Mouse (Mus musculus): ENCODE measurements around the gene Polr3b. TPM values are rescaled to one million over a fixed set of nuclear protein-coding genes. Genes with fewer than 3 reads are reported as not detected.

Polr3b gene
- 19.5 and 20.4 TPM in 2 replicates for polyA plus RNA-seq (2016; fragmentation: Nextera tagmentation; extraction: Ambion mirVana)

GRCm38 (mm10) chr10:84621826-84622790 lies at the start of gene Polr3b:
Gene Polr3b, plus strand, starts transcription at chr10:84622292.
- H3K4me1 ChIP-seq: peaks cover 15% of the 10 kb centered on the region
- no peaks in the 10 kb centered on the region for H3K27me3 ChIP-seq (replicated peaks; ENCODE audit: low read depth, poor library complexity, severe bottlenecking)
- H3K9me3 ChIP-seq: no peaks in the 10 kb centered on the region
- WGBS: 8% methylated on average over 53 of the region's 53 CpGs
- H3K4me3 ChIP-seq: peak within 1 kb of the TSS; percentile 82
- DNase-seq (ENCODE audit: low spot score): peak; percentile 93
- H3K36me3 ChIP-seq (replicated peaks): no peaks in the 10 kb centered on the region
- H3K27ac ChIP-seq (replicated peaks): peak within 1 kb of the TSS; percentile 89

GRCm38 (mm10) chr10:84573671-84574420 lies 48.2 kb upstream of the Polr3b start:
- Histone ChIP-seq H3K27me3 (replicated peaks; ENCODE audit: low read depth, poor library complexity, severe bottlenecking) (peaks cover 21% of the 10 kb centered on the region), H3K4me1 (peaks cover 17% of the 10 kb centered on the region), H3K36me3 (replicated peaks) (no peaks in the 10 kb centered on the region), H3K9me3 (no peaks in the 10 kb centered on the region), H3K27ac (replicated peaks) (no peak overlapping the region), H3K4me3 (no peak overlapping the region)
- 70% methylated on average over 5 of the region's 5 CpGs for WGBS
- no peak for DNase-seq (ENCODE audit: low spot score)

DNA sequence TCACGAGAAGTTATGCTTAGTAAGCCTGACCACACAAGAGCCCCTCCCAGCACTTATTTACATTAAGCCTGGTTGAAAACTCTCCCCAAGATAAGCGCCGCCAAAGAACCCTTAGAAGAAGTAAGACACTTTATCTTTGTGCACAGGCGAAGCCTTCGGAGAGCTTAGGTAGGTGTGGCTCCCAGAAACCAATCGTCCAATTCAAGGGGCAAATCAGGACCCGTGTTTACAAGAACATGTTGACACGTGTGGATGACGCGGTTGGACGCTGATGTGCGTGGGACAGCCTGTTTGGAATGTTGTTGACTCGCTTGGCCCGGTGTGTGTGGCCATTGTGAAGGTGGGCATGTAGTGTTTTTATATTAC lies 46.1 kb upstream of the Polr3b start:
- no peak for DNase-seq (ENCODE audit: low spot score)
- Histone ChIP-seq H3K27ac (replicated peaks) (peak overlapping the region; percentile 95), H3K4me1 (peaks cover 17% of the 10 kb centered on the region), H3K9me3 (no peaks in the 10 kb centered on the region), H3K27me3 (replicated peaks; ENCODE audit: low read depth, poor library complexity, severe bottlenecking) (peaks cover 26% of the 10 kb centered on the region), H3K36me3 (replicated peaks) (no peaks in the 10 kb centered on the region), H3K4me3 (peak overlapping the region; percentile 90)
- WGBS: under 1% methylated on average over 14 of the region's 14 CpGs

GRCm38 (mm10) chr10:84576395-84577070 lies 45.6 kb upstream of the Polr3b start, which contains the start of gene Tcp11l2:
Gene Tcp11l2, plus strand, starts transcription at chr10:84576626.
- DNase-seq (ENCODE audit: low spot score): peak; percentile 93
- Histone ChIP-seq H3K27me3 (replicated peaks; ENCODE audit: low read depth, poor library complexity, severe bottlenecking) (peaks cover 26% of the 10 kb centered on the region), H3K27ac (replicated peaks) (peak within 1 kb of the TSS; percentile 95), H3K36me3 (replicated peaks) (no peaks in the 10 kb centered on the region), H3K4me1 (peaks cover 17% of the 10 kb centered on the region), H3K9me3 (no peaks in the 10 kb centered on the region), H3K4me3 (peak within 1 kb of the TSS; percentile 90)
- WGBS: under 1% methylated on average over 46 of the region's 46 CpGs

GRCm38 (mm10) chr10:84577071-84577727 lies 44.9 kb upstream of the Polr3b start:
- H3K27me3 ChIP-seq (replicated peaks; ENCODE audit: low read depth, poor library complexity, severe bottlenecking): peaks cover 26% of the 10 kb centered on the region
- H3K36me3 ChIP-seq (replicated peaks): no peaks in the 10 kb centered on the region
- peaks cover 17% of the 10 kb centered on the region for H3K4me1 ChIP-seq
- peak overlapping the region; percentile 90 for H3K4me3 ChIP-seq
- WGBS: 5% methylated on average over 38 of the region's 38 CpGs
- peak overlapping the region; percentile 95 for H3K27ac ChIP-seq (replicated peaks)
- DNase-seq (ENCODE audit: low spot score): peak; percentile 68
- H3K9me3 ChIP-seq: no peaks in the 10 kb centered on the region

- H3K27ac ChIP-seq (replicated peaks): no peak overlapping the region
- H3K27me3 ChIP-seq (replicated peaks; ENCODE audit: low read depth, poor library complexity, severe bottlenecking): peaks cover 26% of the 10 kb centered on the region
- peaks cover 17% of the 10 kb centered on the region for H3K4me1 ChIP-seq
- WGBS: 83% methylated on average over 10 of the region's 10 CpGs
- no peak overlapping the region for H3K4me3 ChIP-seq
- no peak for DNase-seq (ENCODE audit: low spot score)
- no peaks in the 10 kb centered on the region for H3K9me3 ChIP-seq
- H3K36me3 ChIP-seq (replicated peaks): no peaks in the 10 kb centered on the region
Measured at GRCm38 (mm10) chr10:84578738-84579137, 43.4 kb upstream of the Polr3b start.

DNA sequence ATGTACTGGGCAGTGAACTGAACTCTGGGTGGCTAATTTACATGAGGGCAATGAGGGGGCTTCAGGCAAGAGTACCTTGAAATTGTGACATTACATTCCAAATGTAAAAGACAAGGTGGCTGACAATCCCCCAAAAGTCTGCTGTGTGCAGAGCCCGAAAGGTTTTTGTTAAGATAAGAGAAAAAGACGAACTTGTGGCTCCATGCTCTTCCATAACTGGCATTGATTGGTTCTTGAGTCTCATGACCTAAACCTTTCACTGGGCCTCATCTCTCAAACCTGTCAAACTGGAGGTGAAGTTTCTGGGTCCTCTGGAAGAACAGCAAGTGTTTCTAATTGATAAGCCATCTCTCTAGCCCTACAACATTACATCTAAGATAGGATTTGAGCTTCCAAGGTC lies 42.6 kb upstream of the Polr3b start:
- WGBS: 84% methylated on average over 2 of the region's 2 CpGs
- Histone ChIP-seq H3K27me3 (replicated peaks; ENCODE audit: low read depth, poor library complexity, severe bottlenecking) (peaks cover 23% of the 10 kb centered on the region), H3K27ac (replicated peaks) (no peak overlapping the region), H3K4me3 (no peak overlapping the region), H3K36me3 (replicated peaks) (no peaks in the 10 kb centered on the region), H3K9me3 (no peaks in the 10 kb centered on the region), H3K4me1 (peaks cover 17% of the 10 kb centered on the region)
- no peak for DNase-seq (ENCODE audit: low spot score)

DNA sequence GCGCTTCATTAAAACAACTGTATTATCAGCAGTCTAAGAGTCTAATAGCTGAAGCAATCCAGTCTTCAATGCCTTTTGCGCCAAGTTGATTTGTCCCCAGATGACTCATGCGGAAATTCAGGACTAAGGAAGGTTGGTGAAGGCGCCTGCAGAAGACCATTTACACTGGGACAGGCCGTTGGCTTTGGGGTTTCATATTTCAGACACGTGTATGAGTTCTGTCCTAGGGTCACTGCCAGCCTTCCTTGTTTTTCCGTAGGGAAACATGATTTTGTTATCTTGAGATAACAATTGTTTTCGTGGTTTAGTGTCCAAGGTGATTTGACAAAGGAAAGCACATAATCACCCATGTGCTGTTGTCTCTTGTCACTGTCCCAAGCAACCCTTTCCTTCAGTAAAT lies 40.9 kb upstream of the Polr3b start:
- WGBS: 71% methylated on average over 8 of the region's 8 CpGs
- Histone ChIP-seq H3K27ac (replicated peaks) (no peak overlapping the region), H3K27me3 (replicated peaks; ENCODE audit: low read depth, poor library complexity, severe bottlenecking) (peaks cover 19% of the 10 kb centered on the region), H3K4me1 (peaks cover 18% of the 10 kb centered on the region), H3K9me3 (no peaks in the 10 kb centered on the region), H3K4me3 (no peak overlapping the region), H3K36me3 (replicated peaks) (no peaks in the 10 kb centered on the region)
- DNase-seq (ENCODE audit: low spot score): no peak

GRCm38 (mm10) chr10:84582236-84582635 lies 39.9 kb upstream of the Polr3b start:
- H3K4me3 ChIP-seq: no peak overlapping the region
- peaks cover 14% of the 10 kb centered on the region for H3K4me1 ChIP-seq
- no peak for DNase-seq (ENCODE audit: low spot score)
- H3K27ac ChIP-seq (replicated peaks): no peak overlapping the region
- WGBS: 85% methylated on average over 7 of the region's 7 CpGs
- H3K27me3 ChIP-seq (replicated peaks; ENCODE audit: low read depth, poor library complexity, severe bottlenecking): peaks cover 19% of the 10 kb centered on the region
- H3K9me3 ChIP-seq: no peaks in the 10 kb centered on the region
- H3K36me3 ChIP-seq (replicated peaks): no peaks in the 10 kb centered on the region

DNA sequence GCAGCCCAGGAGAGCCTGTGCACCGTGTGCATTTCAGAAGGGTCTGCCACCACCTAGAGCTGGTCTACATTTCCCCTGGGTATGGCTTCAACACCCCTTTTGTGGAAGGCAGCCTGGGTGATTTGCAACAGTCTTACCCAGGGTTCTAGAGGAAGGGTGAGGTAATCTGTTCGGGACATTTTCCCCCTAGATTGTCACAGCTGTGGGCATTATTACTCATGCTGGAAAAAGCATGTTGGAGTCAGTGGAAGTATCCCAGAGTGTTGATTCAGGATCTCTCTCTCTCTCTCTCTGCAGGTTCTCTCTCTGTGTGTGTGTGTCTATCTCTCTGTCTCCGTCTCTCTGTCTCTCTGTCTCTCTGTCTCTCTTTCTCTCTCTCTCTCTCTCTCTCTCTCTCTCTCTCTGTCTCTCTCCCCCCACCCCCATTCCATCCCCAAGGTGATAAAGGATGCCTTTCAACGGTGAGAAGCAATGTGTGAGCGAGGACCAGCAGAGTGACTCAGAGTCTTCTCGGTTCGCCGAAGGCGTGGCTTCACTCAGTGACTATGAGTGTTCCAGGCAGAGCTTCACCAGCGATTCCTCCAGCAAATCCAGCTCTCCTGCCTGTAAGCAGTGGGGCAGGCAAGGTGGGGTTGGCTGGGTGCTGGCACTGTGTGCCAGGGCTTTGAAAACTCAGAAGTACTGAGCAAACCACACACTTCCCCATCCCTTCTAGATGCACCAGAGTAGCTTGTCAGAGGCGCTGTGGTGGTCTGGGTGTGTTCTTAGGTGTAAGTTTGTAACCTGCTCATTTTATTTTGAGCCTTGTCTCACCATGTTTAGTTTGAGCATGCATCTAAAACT lies 37.4 kb upstream of the Polr3b start:
- Histone ChIP-seq H3K4me1 (peaks cover 6% of the 10 kb centered on the region; the same call in 1 of the 2 replicates), H3K4me3 (no peak overlapping the region), H3K27ac (replicated peaks) (no peak overlapping the region), H3K9me3 (no peaks in the 10 kb centered on the region), H3K27me3 (replicated peaks; ENCODE audit: low read depth, poor library complexity, severe bottlenecking) (no peaks in the 10 kb centered on the region), H3K36me3 (replicated peaks) (no peaks in the 10 kb centered on the region)
- DNase-seq (ENCODE audit: low spot score): no peak
- 72% methylated on average over 11 of the region's 11 CpGs for WGBS

DNA sequence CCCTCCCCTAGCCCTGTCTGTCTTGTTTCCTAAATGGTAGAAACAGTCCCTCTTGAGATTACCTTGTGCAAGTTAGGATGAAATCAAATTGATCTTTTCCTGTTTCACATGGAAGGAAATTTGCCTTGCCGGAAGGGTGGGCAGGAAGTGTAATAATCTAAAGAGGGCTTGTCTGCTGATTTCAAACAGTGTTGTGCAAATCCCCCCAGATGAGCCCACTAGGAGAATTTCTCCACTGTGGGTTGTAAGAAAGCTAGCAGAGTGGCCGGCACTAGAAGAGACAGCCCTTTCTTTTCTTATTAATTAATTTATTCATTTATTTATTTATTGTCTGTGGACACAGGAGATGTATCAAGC lies 36.8 kb upstream of the Polr3b start:
- Histone ChIP-seq H3K9me3 (no peaks in the 10 kb centered on the region), H3K4me3 (no peak overlapping the region)

More for the DNA sequence above, 36.8 kb upstream of the Polr3b start:
- H3K4me1 ChIP-seq: peaks cover 6% of the 10 kb centered on the region; the same call in 1 of the 2 replicates
- H3K27ac ChIP-seq (replicated peaks): no peak overlapping the region
- H3K27me3 ChIP-seq (replicated peaks; ENCODE audit: low read depth, poor library complexity, severe bottlenecking): no peaks in the 10 kb centered on the region
- no peaks in the 10 kb centered on the region for H3K36me3 ChIP-seq (replicated peaks)
- DNase-seq (ENCODE audit: low spot score): no peak
- WGBS: 70% methylated on average over 2 of the region's 2 CpGs
